Mouse (Mus musculus): ENCODE measurements around the gene Hspe1. TPM values are rescaled to one million over a fixed set of nuclear protein-coding genes. Genes with fewer than 3 reads are reported as not detected.
"Not testable (repeated sequence)": the region's sequence is repeated elsewhere in the genome, so short reads cannot be mapped to it uniquely, and the experiment has no call there.

Gene Hspe1
- polyA plus RNA-seq, 1 experiment = 30.4 TPM

- no peak for DNase-seq (ENCODE audit: low read depth, low spot score)
- 84% methylated on average over 4 of the region's 4 CpGs for WGBS
Measured at GRCm38 (mm10) chr1:55079677-55080076, 8.3 kb upstream of the Hspe1 start.

- WGBS = 55% methylated on average over 1 of the region's 1 CpGs
- DNase-seq (ENCODE audit: low read depth, low spot score) = no peak
Measured at GRCm38 (mm10) chr1:55082106-55082505, 5.8 kb upstream of the Hspe1 start.

- WGBS = 37% methylated on average over 7 of the region's 7 CpGs
Measured at GRCm38 (mm10) chr1:55085781-55086366, 2.1 kb upstream of the Hspe1 start.

GRCm38 (mm10) chr1:55086868-55087400 lies 998 bp upstream of the Hspe1 start:
- under 1% methylated on average over 13 of the region's 13 CpGs for WGBS
- DNase-seq (ENCODE audit: low read depth, low spot score) = no peak

More at GRCm38 (mm10) chr1:55085781-55086366, 2.1 kb upstream of the Hspe1 start:
- DNase-seq (ENCODE audit: low read depth, low spot score) = no peak

GRCm38 (mm10) chr1:55087401-55087904 lies 479 bp upstream of the Hspe1 start:
- WGBS = under 1% methylated on average over 53 of the region's 57 CpGs
- DNase-seq (ENCODE audit: low read depth, low spot score) = no peak

- 3% methylated on average over 16 of the region's 16 CpGs for WGBS
- no peak for DNase-seq (ENCODE audit: low read depth, low spot score)
Measured at GRCm38 (mm10) chr1:55088611-55089497, 922 bp downstream of the Hspe1 start.

- WGBS = 52% methylated on average over 5 of the region's 5 CpGs
- no peak for DNase-seq (ENCODE audit: low read depth, low spot score)
Measured at GRCm38 (mm10) chr1:55089498-55090064, 1.6 kb downstream of the Hspe1 start.

GRCm38 (mm10) chr1:55092056-55092455 lies 4.1 kb downstream of the Hspe1 start:
- whole genome bisulfite sequencing = 82% methylated on average over 2 of the region's 2 CpGs
- no peak for DNase-seq (ENCODE audit: low read depth, low spot score)

GRCm38 (mm10) chr1:55092469-55092868 lies 4.5 kb downstream of the Hspe1 start:
- 81% methylated on average over 1 of the region's 1 CpGs for WGBS
- no peak for DNase-seq (ENCODE audit: low read depth, low spot score)

- no peak for DNase-seq (ENCODE audit: low read depth, low spot score)
- WGBS = 81% methylated on average over 9 of the region's 9 CpGs
Measured at GRCm38 (mm10) chr1:55106919-55107585, 19.1 kb downstream of the Hspe1 start.

GRCm38 (mm10) chr1:55107644-55108043 lies 19.7 kb downstream of the Hspe1 start:
- no peak for DNase-seq (ENCODE audit: low read depth, low spot score)
- 95% methylated on average over 1 of the region's 1 CpGs for WGBS

- WGBS = 25% methylated on average over 2 of the region's 2 CpGs
- no peak for DNase-seq (ENCODE audit: low read depth, low spot score)
Measured at GRCm38 (mm10) chr1:55108473-55108872, 20.5 kb downstream of the Hspe1 start.

- no peak for DNase-seq (ENCODE audit: low read depth, low spot score)
- WGBS = 93% methylated on average over 4 of the region's 4 CpGs
Measured at GRCm38 (mm10) chr1:55109066-55109766, 21.3 kb downstream of the Hspe1 start.

GRCm38 (mm10) chr1:55123046-55123445 lies 35.1 kb downstream of the Hspe1 start:
- WGBS = 87% methylated on average over 5 of the region's 5 CpGs
- no peak for DNase-seq (ENCODE audit: low read depth, low spot score)

- no peak for DNase-seq (ENCODE audit: low read depth, low spot score)
- 67% methylated on average over 2 of the region's 2 CpGs for WGBS
Measured at GRCm38 (mm10) chr1:55123561-55123960, 35.6 kb downstream of the Hspe1 start.

GRCm38 (mm10) chr1:55124136-55124535 lies 36.2 kb downstream of the Hspe1 start:
- 97% methylated on average over 2 of the region's 2 CpGs for WGBS
- DNase-seq (ENCODE audit: low read depth, low spot score) = not testable (repeated sequence)

- 86% methylated on average over 5 of the region's 5 CpGs for WGBS
- no peak for DNase-seq (ENCODE audit: low read depth, low spot score)
Measured at GRCm38 (mm10) chr1:55129716-55130115, 41.8 kb downstream of the Hspe1 start.

- 67% methylated on average over 10 of the region's 10 CpGs for WGBS
- DNase-seq (ENCODE audit: low read depth, low spot score) = no peak
Measured at GRCm38 (mm10) chr1:55130190-55130916, 42.4 kb downstream of the Hspe1 start.

Data from large intestine, adult 2 months (tissue).